Mouse (Mus musculus): Measurements from ENCODE around the gene Slc4a4. TPM values are rescaled to one million over a fixed set of nuclear protein-coding genes. Genes with fewer than 3 reads are reported as not detected.
"Not testable (repeated sequence)": the region's sequence is repeated elsewhere in the genome, so short reads cannot be mapped to it uniquely, and the experiment has no call there.

The Slc4a4 gene
- polyA plus RNA-seq, 1 experiment from 2014 or later: 2.2 TPM

- WGBS: 88% methylated on average over 1 of the region's 1 CpGs
- Histone ChIP-seq H3K4me1 (peaks cover 10% of the 10 kb centered on the region; the same call in 1 of the 2 replicates), H3K9me3 (no peaks in the 10 kb centered on the region), H3K4me3 (no peak overlapping the region), H3K27me3 (ENCODE audit: insufficient read depth, poor library complexity, severe bottlenecking) (no peaks in the 10 kb centered on the region), H3K36me3 (no peaks in the 10 kb centered on the region), H3K27ac (no peak overlapping the region)
- no peak for DNase-seq (ENCODE audit: low spot score)
Measured at GRCm38 (mm10) chr5:88973130-88973529, 86.5 kb downstream of the Slc4a4 start.

- Histone ChIP-seq H3K27me3 (ENCODE audit: insufficient read depth, poor library complexity, severe bottlenecking) (no peaks in the 10 kb centered on the region), H3K27ac (no peak overlapping the region)
- DNase-seq (ENCODE audit: low spot score): no peak
Measured at GRCm38 (mm10) chr5:88975694-88976093, 89.1 kb downstream of the Slc4a4 start.

GRCm38 (mm10) chr5:88976428-88976827 lies 89.8 kb downstream of the Slc4a4 start:
- Histone ChIP-seq H3K27ac (no peak overlapping the region), H3K4me1 (peaks cover 5% of the 10 kb centered on the region; the same call in 1 of the 2 replicates), H3K9me3 (no peaks in the 10 kb centered on the region), H3K4me3 (no peak overlapping the region), H3K27me3 (ENCODE audit: insufficient read depth, poor library complexity, severe bottlenecking) (no peaks in the 10 kb centered on the region), H3K36me3 (no peaks in the 10 kb centered on the region)
- 59% methylated on average over 3 of the region's 3 CpGs for WGBS
- no peak for DNase-seq (ENCODE audit: low spot score)

More at GRCm38 (mm10) chr5:88975694-88976093, 89.1 kb downstream of the Slc4a4 start:
- no peak overlapping the region for H3K4me3 ChIP-seq
- H3K4me1 ChIP-seq: no peaks in the 10 kb centered on the region
- no peaks in the 10 kb centered on the region for H3K36me3 ChIP-seq
- no peaks in the 10 kb centered on the region for H3K9me3 ChIP-seq

- Histone ChIP-seq H3K36me3 (no peaks in the 10 kb centered on the region), H3K4me1 (peaks cover 12% of the 10 kb centered on the region; the same call in 1 of the 2 replicates), H3K9me3 (no peaks in the 10 kb centered on the region), H3K27me3 (ENCODE audit: insufficient read depth, poor library complexity, severe bottlenecking) (no peaks in the 10 kb centered on the region), H3K27ac (peak overlapping the region; percentile 79), H3K4me3 (no peak overlapping the region)
- 86% methylated on average over 4 of the region's 4 CpGs for WGBS
- no peak for DNase-seq (ENCODE audit: low spot score)
Measured at GRCm38 (mm10) chr5:88980740-88981139, 94.1 kb downstream of the Slc4a4 start.

GRCm38 (mm10) chr5:88981243-88982014 lies 94.8 kb downstream of the Slc4a4 start:
- Histone ChIP-seq H3K4me3 (no peak overlapping the region), H3K27ac (peak overlapping the region; percentile 79), H3K36me3 (no peaks in the 10 kb centered on the region), H3K4me1 (peaks cover 12% of the 10 kb centered on the region; the same call in 1 of the 2 replicates), H3K27me3 (ENCODE audit: insufficient read depth, poor library complexity, severe bottlenecking) (no peaks in the 10 kb centered on the region), H3K9me3 (no peaks in the 10 kb centered on the region)
- 21% methylated on average over 8 of the region's 8 CpGs for WGBS
- DNase-seq (ENCODE audit: low spot score): no peak

GRCm38 (mm10) chr5:88982040-88982736 lies 95.6 kb downstream of the Slc4a4 start:
- no peaks in the 10 kb centered on the region for H3K36me3 ChIP-seq

GRCm38 (mm10) chr5:88983170-88983569 lies 96.6 kb downstream of the Slc4a4 start:
- 88% methylated on average over 2 of the region's 2 CpGs for WGBS

More at GRCm38 (mm10) chr5:88982040-88982736, 95.6 kb downstream of the Slc4a4 start:
- WGBS: 62% methylated on average over 3 of the region's 3 CpGs
- H3K27ac ChIP-seq: peak overlapping the region; percentile 52; the same call in 1 of the 2 replicates
- no peaks in the 10 kb centered on the region for H3K27me3 ChIP-seq (ENCODE audit: insufficient read depth, poor library complexity, severe bottlenecking)
- peaks cover 12% of the 10 kb centered on the region; the same call in 1 of the 2 replicates for H3K4me1 ChIP-seq
- no peak overlapping the region for H3K4me3 ChIP-seq
- DNase-seq (ENCODE audit: low spot score): no peak
- H3K9me3 ChIP-seq: no peaks in the 10 kb centered on the region

GRCm38 (mm10) chr5:88983652-88984051 lies 97.0 kb downstream of the Slc4a4 start:
- peaks cover 12% of the 10 kb centered on the region; the same call in 1 of the 2 replicates for H3K4me1 ChIP-seq
- WGBS: 88% methylated on average over 7 of the region's 7 CpGs
- H3K9me3 ChIP-seq: no peaks in the 10 kb centered on the region
- H3K4me3 ChIP-seq: no peak overlapping the region
- no peak overlapping the region for H3K27ac ChIP-seq
- no peaks in the 10 kb centered on the region for H3K36me3 ChIP-seq
- no peaks in the 10 kb centered on the region for H3K27me3 ChIP-seq (ENCODE audit: insufficient read depth, poor library complexity, severe bottlenecking)
- DNase-seq (ENCODE audit: low spot score): no peak

More at GRCm38 (mm10) chr5:88983170-88983569, 96.6 kb downstream of the Slc4a4 start:
- Histone ChIP-seq H3K4me1 (peaks cover 12% of the 10 kb centered on the region; the same call in 1 of the 2 replicates), H3K4me3 (no peak overlapping the region), H3K9me3 (no peaks in the 10 kb centered on the region), H3K27ac (no peak overlapping the region), H3K27me3 (ENCODE audit: insufficient read depth, poor library complexity, severe bottlenecking) (no peaks in the 10 kb centered on the region), H3K36me3 (no peaks in the 10 kb centered on the region)
- DNase-seq (ENCODE audit: low spot score): no peak

- H3K27me3 ChIP-seq (ENCODE audit: insufficient read depth, poor library complexity, severe bottlenecking): no peaks in the 10 kb centered on the region
Measured at GRCm38 (mm10) chr5:88989018-88989417, 102.4 kb downstream of the Slc4a4 start.

GRCm38 (mm10) chr5:88990196-88990747 lies 103.7 kb downstream of the Slc4a4 start:
- no peak overlapping the region for H3K4me3 ChIP-seq
- no peaks in the 10 kb centered on the region for H3K9me3 ChIP-seq
- no peaks in the 10 kb centered on the region for H3K27me3 ChIP-seq (ENCODE audit: insufficient read depth, poor library complexity, severe bottlenecking)
- 86% methylated on average over 9 of the region's 9 CpGs for WGBS
- H3K27ac ChIP-seq: no peak overlapping the region
- DNase-seq (ENCODE audit: low spot score): no peak
- no peaks in the 10 kb centered on the region for H3K4me1 ChIP-seq
- H3K36me3 ChIP-seq: no peaks in the 10 kb centered on the region

More at GRCm38 (mm10) chr5:88989018-88989417, 102.4 kb downstream of the Slc4a4 start:
- no peak for DNase-seq (ENCODE audit: low spot score)
- Histone ChIP-seq H3K4me1 (no peaks in the 10 kb centered on the region), H3K27ac (no peak overlapping the region), H3K4me3 (no peak overlapping the region), H3K9me3 (no peaks in the 10 kb centered on the region), H3K36me3 (no peaks in the 10 kb centered on the region)

- not testable (repeated sequence) for H3K4me1 ChIP-seq; H3K27ac ChIP-seq; H3K4me3 ChIP-seq; H3K9me3 ChIP-seq; DNase-seq (ENCODE audit: low spot score); H3K36me3 ChIP-seq; H3K27me3 ChIP-seq (ENCODE audit: insufficient read depth, poor library complexity, severe bottlenecking)
- 81% methylated on average over 2 of the region's 2 CpGs for WGBS
Measured at GRCm38 (mm10) chr5:88991309-88991708, 104.7 kb downstream of the Slc4a4 start.

- 87% methylated on average over 5 of the region's 5 CpGs for WGBS
- no peak overlapping the region for H3K27ac ChIP-seq
Measured at GRCm38 (mm10) chr5:88994533-88994932, 107.9 kb downstream of the Slc4a4 start.

GRCm38 (mm10) chr5:88996246-88996645 lies 109.6 kb downstream of the Slc4a4 start:
- H3K27ac ChIP-seq: no peak overlapping the region
- 91% methylated on average over 8 of the region's 8 CpGs for WGBS
- no peaks in the 10 kb centered on the region for H3K27me3 ChIP-seq (ENCODE audit: insufficient read depth, poor library complexity, severe bottlenecking)
- H3K36me3 ChIP-seq: no peaks in the 10 kb centered on the region
- no peaks in the 10 kb centered on the region for H3K4me1 ChIP-seq
- no peak for DNase-seq (ENCODE audit: low spot score)
- no peaks in the 10 kb centered on the region for H3K9me3 ChIP-seq
- H3K4me3 ChIP-seq: no peak overlapping the region

More at GRCm38 (mm10) chr5:88994533-88994932, 107.9 kb downstream of the Slc4a4 start:
- Histone ChIP-seq H3K4me1 (no peaks in the 10 kb centered on the region), H3K36me3 (no peaks in the 10 kb centered on the region), H3K9me3 (no peaks in the 10 kb centered on the region), H3K27me3 (ENCODE audit: insufficient read depth, poor library complexity, severe bottlenecking) (no peaks in the 10 kb centered on the region), H3K4me3 (no peak overlapping the region)
- no peak for DNase-seq (ENCODE audit: low spot score)
